Mouse (Mus musculus) activated CD4-positive, CD25-positive, alpha-beta regulatory T cell, adult 4 months (primary cell): ENCODE data around the gene Gm5134. TPM values are rescaled to one million over a fixed set of nuclear protein-coding genes. Genes with fewer than 3 reads are reported as not detected.

ENCODE experiments used
- ATAC-seq: one replicate; pipeline ENCODE4 v1.8.0; 2017
- polyA plus RNA-seq, 2 experiments: library from polyadenylated mRNA; unstranded; fragments of 100-300 nt; shearing (Covaris generic); gene quantifications; one replicate each; pipeline ENCODE4 v1.2.1; 2017

Gm5134 gene
- polyA plus RNA-seq, 2 experiments from 2014 or later: 0.27 to 0.41 TPM

DNA sequence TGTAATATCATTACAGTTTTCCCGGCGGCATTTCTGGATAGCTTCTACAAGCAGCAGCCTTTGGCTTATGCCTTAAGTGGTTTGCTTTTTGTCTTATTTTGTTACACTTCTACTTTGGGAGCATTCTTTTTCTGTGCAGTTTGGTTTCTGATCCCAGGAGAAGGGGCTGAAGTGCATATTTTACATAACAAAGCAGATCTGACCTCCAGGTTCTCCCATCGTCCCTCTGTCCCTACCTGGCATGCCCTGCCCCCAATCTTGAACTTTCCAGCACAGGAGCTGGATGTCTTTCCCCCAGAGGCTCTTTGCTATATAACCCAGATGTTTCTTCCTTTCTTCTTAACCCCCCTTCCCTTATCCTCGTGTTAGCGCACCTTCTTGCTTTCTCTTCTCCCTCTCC, 91.0 kb downstream of the Gm5134 start:
- ATAC-seq: no peak

DNA sequence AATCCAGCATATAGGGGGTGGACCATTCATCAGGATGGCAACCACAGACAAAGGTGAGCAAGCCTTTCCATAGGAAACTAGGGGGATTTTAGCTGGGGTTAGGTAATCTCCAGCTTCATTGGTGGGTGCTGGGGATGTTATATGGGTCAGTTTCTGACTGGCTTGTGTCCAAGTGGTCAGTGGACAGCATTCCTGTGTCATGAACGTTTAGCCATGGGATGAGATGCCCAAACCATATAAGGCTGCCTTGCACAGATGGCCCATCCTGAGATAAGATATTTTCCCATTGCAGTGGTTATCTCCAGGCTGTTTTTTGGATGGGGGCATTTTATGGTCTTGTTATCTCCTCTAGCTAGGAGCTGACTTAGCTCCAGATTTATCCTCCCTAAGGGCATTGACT, 92.4 kb downstream of the Gm5134 start:
- ATAC-seq: no peak

DNA sequence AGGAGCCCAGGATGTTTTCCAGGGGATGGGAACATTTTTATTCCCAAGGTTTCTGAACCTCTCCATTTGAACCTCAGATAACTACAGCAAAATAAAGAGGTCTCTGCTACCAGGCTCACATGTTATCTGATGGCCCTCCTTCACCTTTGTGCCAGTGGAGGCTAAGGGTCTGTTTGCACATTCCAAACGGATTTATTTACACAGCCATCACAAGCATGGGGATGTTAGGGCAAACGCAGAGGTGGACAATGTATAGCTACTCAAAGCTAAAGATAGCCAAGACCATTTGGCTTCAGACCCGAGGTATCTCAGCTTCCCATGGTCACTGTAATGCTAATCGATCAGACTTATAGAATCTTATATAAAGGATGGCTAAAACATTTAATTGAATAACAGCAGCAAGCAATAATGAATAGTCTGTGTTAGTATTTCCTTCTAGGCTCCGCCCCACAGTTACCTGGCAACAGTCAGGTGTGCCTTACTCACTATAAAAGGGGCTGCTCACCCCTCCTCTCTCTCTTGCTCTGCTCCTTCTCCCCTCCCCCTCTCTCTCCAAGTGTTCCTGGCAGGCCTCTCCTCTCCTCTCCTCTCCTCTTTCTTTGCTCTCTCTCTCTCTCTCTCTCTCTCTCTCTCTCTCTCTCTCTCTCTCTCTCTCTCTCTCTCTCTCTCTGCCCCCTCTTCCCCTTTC, 93.0 kb downstream of the Gm5134 start:
- ATAC-seq: no peak

DNA sequence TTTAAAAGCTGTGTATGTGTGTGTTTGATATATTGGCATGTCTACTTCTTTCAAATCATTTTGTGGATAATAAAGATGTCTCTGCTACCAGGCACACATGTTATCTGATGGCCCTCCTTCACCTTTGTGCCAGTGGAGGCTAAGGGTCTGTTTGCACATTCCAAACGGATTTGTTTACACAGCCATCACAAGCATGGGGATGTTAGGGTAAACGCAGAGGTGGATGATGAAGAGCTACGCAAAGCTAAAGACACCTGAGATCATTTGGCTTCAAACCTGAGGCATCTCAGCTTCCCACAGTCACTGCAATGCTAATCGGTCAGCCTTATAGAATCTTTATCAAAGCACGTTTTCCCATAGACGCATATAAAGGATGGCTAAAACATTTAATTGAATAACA, 94.7 kb downstream of the Gm5134 start:
- ATAC-seq: no peak

DNA sequence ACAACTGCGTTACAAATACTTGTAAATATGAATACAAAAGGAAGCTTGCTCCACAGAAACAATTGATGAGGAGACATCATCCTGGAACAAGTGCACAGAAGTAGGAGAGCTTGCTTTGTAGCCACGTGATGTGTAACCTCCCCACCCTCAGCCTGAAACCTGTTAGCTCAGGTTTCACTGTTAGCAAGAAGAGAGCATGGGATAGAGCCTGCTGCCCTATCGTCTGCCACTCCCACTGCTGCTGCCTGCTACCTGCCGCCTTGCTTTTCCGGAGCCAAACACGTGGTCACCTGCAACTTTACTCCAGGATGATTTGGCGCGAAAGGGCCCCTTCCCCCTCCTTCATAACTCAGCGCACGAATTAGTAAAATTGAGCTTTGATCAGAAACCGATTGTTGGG, 97.5 kb downstream of the Gm5134 start:
- no peak for ATAC-seq

Other genes with a start within 250 kb of the Gm5134 start
- gene Cabin1, start 190.2 kb upstream of the Gm5134 start, polyA plus RNA-seq: 10 to 100 TPM; 22.0 to 22.3 TPM
- 100 to 1,000 TPM in 1 of 2 experiments, 10 to 100 TPM in 1; 78.9 to 104 TPM for gene Ddt, start 181.1 kb upstream of the Gm5134 start, polyA plus RNA-seq
- gene Gm20441, start 173.6 kb upstream of the Gm5134 start, polyA plus RNA-seq: not detected
- gene Gstt3, start 173.1 kb upstream of the Gm5134 start, polyA plus RNA-seq: 1 to 10 TPM; 3.3 to 6.1 TPM
- 1 to 10 TPM in 1 of 2 experiments, not detected in 1; 1.2 TPM for gene Gstt1, start 155.9 kb upstream of the Gm5134 start, polyA plus RNA-seq
- gene Gstt4, start 132.0 kb upstream of the Gm5134 start, polyA plus RNA-seq: under 1 TPM in 1 of 2 experiments, not detected in 1; 0.48 TPM
- 10 to 100 TPM; 58.5 to 64.1 TPM for gene Gstt2, start 117.1 kb upstream of the Gm5134 start, polyA plus RNA-seq
- gene Mif, start 94.3 kb upstream of the Gm5134 start, polyA plus RNA-seq: 100 to 1,000 TPM; 464 to 561 TPM
- gene Derl3, start 61.1 kb upstream of the Gm5134 start, polyA plus RNA-seq: 1 to 10 TPM in 1 of 2 experiments, under 1 TPM in 1; 0.85 to 2.7 TPM
- 100 to 1,000 TPM in 1 of 2 experiments, 10 to 100 TPM in 1; 75.0 to 127 TPM for gene Smarcb1, start 32.9 kb upstream of the Gm5134 start, polyA plus RNA-seq
- 10 to 100 TPM; 13.1 to 20.1 TPM for gene Chchd10, start 21.4 kb upstream of the Gm5134 start, polyA plus RNA-seq
- 1 to 10 TPM; 2.5 to 9.1 TPM for gene Mmp11, start 18.0 kb upstream of the Gm5134 start, polyA plus RNA-seq
- gene Gm867, start 13.8 kb upstream of the Gm5134 start, polyA plus RNA-seq: not detected
- 1 to 10 TPM in 1 of 2 experiments, not detected in 1; 3.5 TPM for gene Vpreb3, start 11.5 kb upstream of the Gm5134 start, polyA plus RNA-seq
- gene Zfp280b, start 78.1 kb downstream of the Gm5134 start, polyA plus RNA-seq: 10 to 100 TPM; 11.4 to 11.5 TPM
- gene Slc5a4b, start 156.4 kb downstream of the Gm5134 start, polyA plus RNA-seq: not detected
- gene Slc5a4a, start 192.9 kb downstream of the Gm5134 start, polyA plus RNA-seq: not detected